Mouse (Mus musculus): ENCODE results near the gene Gm27029. TPM values are rescaled to one million over a fixed set of nuclear protein-coding genes. Genes with fewer than 3 reads are reported as not detected.
"Not testable (repeated sequence)": the region's sequence is repeated elsewhere in the genome, so short reads cannot be mapped to it uniquely, and the experiment has no call there.

Gene Gm27029
- 1 to 10 TPM; 2.7 to 4.7 TPM for total RNA-seq (2021)
- long read RNA-seq, experiment 1, partial matches to known transcripts = 0 of 1 reads
- long read RNA-seq, experiment 1, other reads (novel, unspliced or antisense) = 1 of 1 reads
- long read RNA-seq, experiment 2, partial matches to known transcripts = 1 of 2 reads
- long read RNA-seq, experiment 2, other reads (novel, unspliced or antisense) = 1 of 2 reads

DNA sequence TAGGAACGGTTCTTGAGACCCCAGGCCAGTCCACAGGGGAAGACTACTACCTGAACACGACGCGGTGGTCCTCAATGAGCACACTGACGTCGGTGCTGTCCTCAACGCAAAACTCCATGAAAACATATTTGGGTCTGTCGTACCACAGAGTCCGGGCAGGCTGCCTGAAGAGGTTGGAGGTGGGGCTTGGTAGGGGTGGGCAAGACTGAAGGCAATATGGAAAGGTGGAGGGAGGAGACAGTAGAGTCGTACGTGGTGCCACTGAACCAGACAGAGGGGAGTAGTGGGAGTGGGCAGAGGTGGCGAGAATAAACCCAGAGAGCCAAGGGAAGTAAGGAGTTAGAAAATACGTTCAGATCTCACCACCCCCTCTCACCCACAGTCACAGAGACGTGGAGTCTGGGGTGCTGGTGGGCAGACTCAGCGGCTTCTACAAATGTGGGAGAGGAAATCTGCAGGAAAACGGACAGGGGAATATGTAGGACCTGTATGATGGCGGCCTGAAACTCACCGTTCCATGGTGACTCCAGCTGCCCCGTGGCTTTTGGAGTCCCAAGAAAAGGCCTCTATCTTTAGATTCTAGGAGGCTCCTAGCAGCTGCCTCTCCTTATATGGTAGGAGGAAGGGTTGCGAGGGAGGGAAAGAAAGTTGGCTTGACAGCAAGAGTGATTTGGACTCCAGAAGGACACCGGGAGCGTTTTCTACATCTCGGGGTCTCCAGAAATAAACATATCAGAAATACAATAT is at the start of gene Gm27029:
TSS of gene Gm27029 (minus strand) at position 692 of the 747 bp plus-strand sequence.
- no peak for DNase-seq (ENCODE audit: low spot score in 2 of 2)

DNA sequence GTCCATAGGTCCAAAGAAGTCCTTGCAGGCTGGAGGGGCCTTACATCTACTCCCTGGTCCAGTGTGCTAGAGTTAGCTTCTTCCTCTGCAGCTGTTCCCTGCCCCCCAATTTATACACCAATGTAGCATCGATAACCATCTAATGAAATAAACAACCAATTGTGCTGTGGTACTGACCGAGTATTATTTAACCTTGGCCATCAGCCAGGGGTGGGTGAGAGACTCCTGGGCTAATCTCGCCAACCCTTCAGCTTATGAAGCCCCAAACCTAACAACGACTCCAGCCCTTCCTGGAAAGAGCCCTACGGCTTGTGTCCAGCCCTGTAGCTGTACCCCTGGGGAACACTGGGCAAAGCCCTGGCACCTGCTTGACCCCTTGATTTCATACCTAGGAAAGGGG is 49.7 kb upstream of the Gm27029 start:
- no peak for DNase-seq (ENCODE audit: low spot score in 2 of 2)

DNA sequence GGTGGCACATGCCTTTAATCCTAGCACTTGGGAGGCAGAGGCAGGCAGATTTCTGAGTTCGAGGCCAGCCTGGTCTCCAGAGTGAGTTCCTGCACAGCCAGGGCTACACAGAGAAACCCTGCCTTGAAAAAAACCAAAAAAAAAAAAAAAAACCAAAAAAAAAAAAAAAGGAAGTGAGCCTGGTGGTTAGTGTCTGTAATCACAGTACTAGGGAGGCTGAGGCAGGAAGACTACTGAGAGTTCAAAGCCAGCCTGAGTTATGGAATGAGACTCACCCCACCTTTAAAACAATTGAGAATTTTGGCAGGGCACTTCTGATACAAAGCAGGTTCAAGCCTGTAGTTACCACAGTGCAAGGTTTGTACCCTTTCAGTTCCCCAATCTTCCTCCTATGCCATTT is 49.1 kb upstream of the Gm27029 start:
- DNase-seq (ENCODE audit: low spot score in 2 of 2) = not testable (repeated sequence)

DNA sequence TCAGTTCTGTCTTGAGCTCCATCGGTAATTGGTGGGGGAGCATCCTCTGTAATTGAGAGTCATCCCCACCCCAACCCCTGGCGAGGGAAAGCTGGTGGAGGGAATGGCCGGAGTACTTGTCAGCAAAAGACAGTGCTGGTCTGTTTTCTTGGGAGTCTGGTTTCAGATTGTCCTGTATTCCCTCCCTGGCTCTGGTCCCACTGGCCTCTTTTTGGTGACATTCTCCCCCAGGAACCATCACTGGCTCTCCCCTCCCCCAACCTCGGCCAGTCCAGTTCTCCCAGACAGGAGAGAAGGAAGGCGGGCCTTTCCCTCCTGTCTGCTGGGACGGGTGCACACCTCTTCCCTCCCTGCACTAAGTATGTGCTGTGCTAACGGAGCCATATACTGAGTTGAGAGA is 47.7 kb upstream of the Gm27029 start:
- no peak for DNase-seq (ENCODE audit: low spot score in 2 of 2)

DNA sequence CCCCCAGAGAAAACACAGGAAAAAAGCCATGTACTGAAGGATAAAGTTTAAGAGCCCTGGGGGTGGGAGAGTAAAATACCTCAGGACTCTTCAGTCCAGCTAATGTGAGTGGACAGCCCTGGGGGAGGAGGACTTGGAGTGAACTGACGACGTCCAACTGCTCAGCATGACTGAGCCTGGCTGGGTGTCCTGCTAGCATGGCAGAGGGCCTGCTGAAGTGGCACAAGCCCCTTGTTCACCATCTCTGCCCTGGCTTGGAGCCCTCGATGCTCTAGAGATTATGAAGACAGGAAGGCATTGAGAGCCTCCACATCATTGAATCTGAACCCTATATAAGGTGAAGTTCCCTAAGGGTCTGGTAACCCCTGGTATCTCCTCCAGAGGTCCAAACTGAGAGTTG is 47.3 kb upstream of the Gm27029 start:
- DNase-seq (ENCODE audit: low spot score in 2 of 2) = no peak

DNA sequence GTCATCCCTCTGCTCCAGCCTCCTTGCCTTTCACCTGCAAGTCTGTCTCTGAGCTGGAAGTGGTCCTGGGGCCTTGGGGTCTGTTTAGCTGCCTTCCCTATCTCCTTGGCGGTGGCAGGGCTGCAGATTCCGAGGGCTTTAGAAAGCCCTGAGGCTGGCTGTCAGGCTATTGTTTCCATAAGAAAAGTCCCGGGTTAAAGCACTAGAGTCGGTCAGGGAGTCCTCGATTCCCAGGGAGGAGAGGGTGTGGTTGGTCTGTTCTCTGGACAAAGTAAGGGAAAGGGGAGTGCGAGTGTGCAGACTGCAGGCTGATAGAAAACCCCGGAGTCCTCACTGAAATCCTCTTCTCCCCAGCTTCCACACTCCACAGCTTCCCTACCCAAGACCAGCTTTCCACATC is 45.6 kb upstream of the Gm27029 start:
- DNase-seq (ENCODE audit: low spot score in 2 of 2) = no peak

DNA sequence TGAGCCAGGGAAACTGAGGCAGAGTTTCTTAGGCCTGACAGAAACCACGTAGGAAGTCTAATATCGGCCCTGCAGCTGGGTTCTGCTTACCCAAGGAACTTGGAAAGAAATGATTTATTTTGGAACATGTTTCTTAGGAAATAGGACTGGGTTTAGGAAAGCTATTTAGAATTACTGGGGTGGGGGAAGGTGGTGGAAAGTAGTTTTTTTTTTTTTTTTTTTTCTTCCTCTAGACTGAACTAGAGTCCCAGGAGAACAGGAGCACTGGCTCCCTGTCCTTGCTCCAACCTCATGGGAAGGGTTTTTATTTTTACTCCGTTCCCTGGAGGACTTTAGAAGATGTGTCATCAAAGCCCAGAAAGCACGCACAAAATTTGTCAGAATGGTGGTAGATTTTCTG is 44.6 kb upstream of the Gm27029 start:
- DNase-seq (ENCODE audit: low spot score in 2 of 2) = no peak

DNA sequence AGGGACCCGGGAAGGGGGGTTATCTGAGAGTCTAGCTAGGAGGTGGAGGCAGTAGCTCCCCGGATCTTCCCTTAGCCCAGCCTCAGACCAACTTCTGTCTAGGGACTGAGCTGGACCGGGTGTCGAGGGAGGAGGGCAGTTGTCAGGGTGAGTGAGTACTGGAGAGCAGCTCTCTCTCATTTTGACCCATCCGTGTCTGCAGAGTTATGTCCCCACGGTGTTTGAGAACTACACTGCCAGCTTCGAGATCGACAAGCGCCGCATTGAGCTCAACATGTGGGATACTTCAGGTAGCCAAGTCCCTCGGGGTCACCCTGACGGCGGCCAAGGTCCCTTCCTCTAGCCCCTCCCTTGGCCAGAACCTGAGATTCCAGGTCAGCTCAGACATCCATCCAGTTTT is 44.1 kb upstream of the Gm27029 start:
- DNase-seq (ENCODE audit: low spot score in 2 of 2) = peak in 1 of 2 experiments; percentile 28

DNA sequence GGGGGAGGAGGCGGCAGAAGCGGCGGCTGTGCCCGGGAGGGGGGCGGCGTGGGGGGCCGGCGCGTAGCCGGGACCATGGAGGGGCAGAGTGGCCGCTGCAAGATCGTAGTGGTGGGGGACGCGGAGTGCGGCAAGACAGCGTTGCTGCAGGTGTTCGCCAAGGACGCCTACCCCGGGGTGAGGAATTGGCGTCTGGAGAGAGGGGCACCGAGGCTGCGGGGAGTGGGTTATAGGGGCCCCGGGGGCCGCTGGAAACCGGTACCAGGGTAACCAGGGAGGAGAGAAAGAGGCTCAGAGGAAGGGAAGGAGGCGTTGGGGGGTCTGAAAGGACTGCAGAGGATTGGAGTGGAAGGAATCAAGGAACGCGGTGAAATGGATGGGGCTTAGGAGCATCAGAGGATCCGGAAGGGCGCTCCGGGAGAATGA is 43.7 kb upstream of the Gm27029 start:
- DNase-seq (ENCODE audit: low spot score in 2 of 2) = no peak

DNA sequence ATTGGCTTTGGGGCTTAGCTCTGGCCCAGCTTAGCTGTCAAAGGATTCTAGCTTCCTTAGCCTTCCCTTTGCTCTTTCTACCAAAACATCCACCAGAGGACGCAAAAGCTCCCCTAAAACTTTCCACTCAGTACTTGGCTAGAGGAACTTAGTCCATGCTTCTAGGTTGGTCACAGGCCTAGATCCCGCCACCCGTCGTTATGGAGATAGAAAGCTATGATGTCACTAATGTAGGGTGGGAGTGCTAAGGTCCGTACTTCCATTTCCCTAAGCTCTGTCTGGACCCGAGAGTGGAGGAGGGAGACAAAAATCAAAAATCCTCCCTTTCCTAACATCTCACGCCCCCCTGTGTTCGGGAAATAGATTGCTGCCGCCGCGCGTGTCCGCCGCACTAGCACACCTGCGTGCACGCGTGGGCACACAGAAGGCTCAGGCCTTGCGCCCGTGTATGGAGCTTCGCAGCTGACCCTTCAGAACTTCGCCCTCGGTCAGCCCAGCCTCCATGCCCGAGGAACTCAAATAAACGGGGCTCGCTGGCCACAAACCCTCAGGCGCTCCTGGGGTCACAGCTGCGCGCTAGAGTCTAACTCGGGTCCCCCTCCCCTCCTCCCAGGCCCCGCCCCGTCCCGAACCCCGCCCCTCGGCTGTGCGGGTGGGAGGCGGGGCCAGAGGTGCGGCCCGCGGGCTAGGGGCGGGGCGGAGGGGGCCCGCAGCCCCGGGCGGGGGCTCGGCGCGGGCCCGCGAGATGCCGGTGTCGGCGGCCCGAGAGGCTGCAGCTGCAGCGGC is 43.1 kb upstream of the Gm27029 start:
- DNase-seq (ENCODE audit: low spot score in 2 of 2) = peak; percentile 65 to 75

DNA sequence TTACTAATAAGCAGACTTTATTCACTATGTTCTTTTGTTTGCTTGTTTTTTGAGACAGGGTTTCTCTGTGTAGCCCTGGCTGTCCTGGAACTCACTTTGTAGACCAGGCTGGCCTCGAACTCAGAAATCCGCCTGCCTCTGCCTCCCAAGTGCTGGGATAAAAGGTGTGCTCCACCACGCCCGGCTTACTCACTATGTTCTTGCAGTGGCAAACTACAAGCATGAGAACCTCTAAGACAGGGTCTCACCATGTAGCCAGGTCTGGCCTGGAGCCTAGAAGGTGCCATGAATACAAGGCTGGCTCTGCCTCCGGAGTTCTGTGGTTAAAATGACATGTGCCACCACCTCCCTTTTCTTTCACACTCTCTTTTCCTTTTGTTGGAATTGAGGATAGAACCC is 42.0 kb upstream of the Gm27029 start:
- DNase-seq (ENCODE audit: low spot score in 2 of 2) = not testable (repeated sequence)

DNA sequence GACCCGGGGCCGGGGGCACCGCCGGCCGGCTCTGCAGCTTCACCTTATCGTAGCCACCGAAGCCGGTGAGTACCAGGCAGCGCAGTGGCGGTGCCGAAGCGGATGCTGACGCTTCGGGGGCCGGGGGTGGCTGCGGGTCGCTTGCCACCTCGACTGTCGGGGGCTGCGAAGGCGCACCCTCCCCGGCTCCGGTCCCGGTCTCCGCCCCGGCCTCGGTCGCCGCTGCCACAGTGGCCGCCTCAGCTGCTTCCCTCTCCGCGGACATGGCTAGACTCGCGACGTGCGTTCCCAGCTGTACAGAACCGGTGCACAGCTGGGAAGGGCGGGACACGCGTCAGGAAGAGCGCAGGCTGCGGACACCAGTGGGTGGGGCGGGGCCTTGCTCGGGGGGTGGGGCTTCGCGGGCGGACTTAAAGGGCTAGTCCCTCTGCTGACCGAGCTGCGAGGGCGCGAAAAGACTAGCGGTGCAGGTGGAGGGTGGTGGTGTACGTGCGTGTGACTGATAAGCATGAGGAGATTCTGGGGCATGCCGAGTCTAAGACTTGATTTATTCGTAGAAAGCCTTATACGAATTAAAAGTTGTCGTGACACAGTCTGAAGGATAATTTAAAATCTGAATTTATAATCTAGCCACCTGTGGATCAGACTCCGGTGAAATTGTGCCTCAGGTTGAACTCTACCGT is 41.4 kb upstream of the Gm27029 start, which contains the start of gene Vat1:
TSS of gene Vat1 (minus strand) at position 362 of the 683 bp plus-strand sequence.
- peak; percentile 72 to 79 for DNase-seq (ENCODE audit: low spot score in 2 of 2)

DNA sequence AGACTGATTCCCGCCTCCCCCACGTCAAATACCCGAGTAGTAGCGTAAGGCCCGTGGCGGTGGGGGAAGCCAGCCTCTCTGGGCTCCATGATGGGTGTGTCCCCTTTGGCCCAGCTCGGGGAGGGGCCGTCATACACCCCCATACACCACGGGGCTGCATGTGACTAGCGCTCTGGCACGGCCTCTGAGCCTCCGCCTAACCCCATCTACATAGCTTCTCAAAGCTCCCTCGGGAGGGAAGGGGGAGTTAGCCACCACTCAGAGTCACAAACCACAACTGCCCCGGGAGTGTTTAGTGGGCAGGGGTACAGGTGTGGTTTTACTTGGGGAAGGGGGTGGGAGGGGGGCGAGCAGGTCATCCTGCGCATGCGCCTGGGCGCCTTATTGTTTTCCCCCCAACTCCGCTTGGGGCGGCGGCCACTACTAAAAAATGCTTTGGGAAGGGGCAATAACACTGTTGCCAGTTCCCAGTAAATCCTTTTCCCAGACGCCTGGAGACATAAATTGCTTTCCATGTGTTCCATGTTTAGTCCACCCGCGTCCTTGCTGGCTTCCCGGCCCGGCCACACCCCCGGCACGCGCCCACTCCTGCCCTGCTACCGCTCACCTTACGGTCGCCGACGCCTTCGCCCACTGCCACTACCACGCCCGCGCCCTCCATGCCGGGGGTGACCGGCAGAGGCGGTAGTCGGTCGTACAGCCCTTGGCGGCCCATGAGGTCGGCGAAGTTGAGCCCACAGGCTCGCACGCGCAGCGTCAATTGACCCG is 40.7 kb upstream of the Gm27029 start:
- peak; percentile 64 to 70 for DNase-seq (ENCODE audit: low spot score in 2 of 2)

DNA sequence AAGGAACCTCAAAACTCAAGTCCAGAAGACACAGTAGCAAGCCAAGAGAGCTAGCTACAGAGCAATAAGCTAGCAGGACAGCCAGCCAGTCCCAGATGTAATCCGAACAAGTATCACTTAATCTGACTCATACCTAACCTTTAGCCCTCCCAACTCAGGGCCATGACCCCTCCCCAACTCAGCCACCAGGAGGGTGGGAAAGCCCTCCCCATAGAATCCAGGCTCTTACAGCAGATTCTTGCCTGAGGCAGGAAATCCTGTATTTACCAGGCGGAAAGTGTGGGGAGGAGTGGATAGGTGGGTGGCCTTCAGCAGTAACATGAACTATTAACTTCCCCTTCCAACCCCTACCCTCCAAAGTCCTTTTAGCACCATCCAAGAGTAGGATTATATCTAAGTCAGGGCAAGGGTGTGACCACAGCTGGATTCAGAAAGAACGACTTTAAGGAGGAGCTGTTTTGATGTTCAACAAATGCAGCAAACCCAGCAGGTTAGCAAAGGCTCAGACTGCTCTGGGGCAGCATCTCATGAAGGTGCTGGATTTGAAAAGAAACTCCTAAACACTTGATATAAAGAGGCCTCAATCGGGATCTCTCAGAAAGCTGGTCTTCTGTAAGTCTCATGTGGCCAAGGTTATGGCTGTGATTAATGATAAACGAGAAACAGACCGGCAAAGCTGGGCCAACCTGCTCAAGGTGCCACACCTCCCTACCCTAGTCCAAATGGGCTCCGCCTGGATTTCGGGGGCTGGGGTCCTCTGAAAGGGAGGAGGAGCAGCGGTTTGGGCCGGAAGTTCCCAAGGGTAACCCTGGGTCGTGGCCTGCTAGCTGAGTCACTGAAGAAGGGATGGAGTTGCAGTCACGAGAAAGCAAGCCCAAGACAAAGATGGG is 39.9 kb upstream of the Gm27029 start, which contains the start of gene Rnd2:
TSS of gene Rnd2 (plus strand) at position 789 of the 890 bp plus-strand sequence.
- peak; percentile 35 to 40 for DNase-seq (ENCODE audit: low spot score in 2 of 2)

DNA sequence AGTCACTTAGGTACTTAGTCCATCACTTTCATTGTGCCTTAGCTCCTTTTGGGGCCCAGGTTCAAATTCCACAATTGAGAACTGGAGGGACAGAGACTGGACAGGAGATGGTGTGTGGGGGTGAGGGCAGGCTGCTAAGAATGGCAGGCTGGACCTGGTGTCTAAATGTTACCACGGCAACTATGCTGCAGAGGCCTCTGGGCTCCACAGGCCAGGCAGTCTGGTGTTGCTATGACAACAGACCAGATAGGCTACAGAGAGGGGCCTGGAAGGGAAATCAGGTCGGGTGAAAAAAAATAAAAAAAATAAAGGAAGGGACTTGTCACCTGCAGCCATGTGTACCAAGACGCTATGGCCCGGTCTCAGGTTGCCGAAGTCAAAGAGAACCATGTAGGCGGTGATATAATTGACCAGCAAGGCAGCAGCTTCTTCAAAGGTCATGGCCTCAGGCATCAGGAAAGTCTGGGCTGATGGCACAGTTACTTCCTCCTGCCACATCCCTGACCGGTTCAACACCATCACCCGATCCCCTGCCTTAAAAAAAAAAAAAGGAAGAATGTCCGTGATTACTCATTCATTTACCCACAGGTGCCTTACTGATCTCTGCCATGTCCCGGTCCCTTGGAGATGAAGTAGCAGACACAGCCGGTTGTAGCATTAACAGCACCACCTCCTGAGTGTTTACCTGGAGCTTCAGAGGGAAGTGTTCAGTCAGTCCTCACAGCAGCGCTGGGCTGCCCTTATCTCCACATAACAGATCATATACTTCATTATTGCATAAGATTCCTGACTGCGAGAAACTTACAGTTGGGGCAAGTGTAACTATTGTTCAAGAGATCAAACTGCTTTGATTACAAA is 38.2 kb upstream of the Gm27029 start:
- no peak for DNase-seq (ENCODE audit: low spot score in 2 of 2)

DNA sequence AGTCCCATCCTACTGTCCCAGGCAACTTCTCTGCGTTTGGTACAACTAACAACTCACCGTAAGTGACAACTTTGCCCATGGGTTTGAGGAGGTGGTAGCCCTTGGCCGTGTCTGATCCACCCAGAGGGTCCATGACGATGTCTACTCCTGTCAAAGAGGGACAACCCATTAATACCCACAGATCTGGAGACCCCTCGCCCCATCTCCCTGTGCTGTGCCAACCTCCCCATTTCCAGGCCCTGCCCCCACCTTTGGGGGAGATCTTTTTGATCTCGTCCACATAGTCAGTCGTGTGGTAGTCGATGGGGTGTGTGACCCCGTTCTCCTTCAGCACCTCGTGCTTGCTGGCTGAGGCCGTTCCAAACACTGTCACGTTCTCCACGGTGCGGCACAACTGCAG is 37.5 kb upstream of the Gm27029 start:
- no peak for DNase-seq (ENCODE audit: low spot score in 2 of 2)

DNA sequence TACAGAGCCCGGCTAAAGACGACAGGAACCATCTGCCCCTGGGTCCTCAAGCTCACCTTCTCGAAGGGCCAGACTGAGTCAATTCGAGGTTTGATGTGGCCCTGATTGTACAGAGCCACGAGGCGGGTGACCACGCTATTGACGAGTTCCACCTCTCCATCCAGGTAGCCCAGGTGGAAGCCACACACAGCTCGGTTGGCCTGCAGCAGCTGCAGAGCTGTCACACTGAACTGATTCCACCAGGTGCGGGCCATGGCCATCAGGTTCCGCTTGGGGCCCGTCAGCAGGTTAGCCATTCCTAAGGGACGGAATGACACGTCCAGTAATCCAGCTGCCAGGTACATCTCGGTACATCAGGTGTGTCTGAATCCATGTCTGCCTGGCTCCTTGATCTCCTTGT is 35.7 kb upstream of the Gm27029 start:
- no peak for DNase-seq (ENCODE audit: low spot score in 2 of 2)

DNA sequence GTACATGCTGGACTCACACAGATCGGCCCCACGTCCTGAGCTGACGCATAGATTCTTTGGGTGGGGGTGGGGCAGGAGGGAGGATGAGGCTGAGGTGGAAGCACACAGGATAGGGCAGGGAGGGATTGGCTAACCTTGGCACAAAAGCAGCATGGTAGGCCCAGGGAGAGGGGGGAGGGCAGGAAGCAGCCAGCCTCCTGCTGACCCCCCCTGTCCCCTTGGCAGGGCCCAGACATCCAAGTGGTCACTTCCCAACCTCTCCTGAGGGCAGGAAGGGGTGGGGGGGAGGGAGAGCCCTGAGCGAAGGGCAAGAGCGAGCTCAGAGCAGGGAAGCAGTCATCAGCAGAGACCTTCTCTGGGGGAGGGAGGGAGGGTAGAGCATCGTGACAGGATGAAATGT is 35.1 kb upstream of the Gm27029 start:
- no peak for DNase-seq (ENCODE audit: low spot score in 2 of 2)

DNA sequence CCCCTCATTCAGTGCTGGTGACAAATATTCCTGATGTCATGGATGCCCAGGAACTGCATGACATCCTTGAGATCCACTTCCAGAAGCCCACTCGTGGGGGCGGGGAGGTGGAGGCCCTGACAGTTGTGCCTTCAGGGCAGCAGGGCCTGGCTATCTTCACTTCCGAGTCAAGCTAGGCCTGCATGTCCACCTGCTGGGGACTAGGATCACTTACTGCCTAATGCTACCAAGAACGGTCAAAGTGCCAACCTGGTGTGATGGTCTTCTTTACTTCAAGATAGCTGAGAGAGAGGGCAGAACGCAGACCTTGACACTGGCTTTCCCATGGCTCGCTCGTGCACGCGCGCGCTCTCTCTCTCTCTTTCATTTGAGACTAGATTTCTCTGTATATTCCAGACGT is 33.6 kb upstream of the Gm27029 start:
- no peak for DNase-seq (ENCODE audit: low spot score in 2 of 2)
